Mouse (Mus musculus): ENCODE measurements at regions not wholly inside any gene's neighbourhood (a gene's known extent, or its start where the extent isn't known, plus 50 kb on each side); places are given as distances from the start of the nearest gene placed in this dataset.

GRCm38 (mm10) chr15:87936041-87936440, 391.9 kb downstream of the Fam19a5 start:
- H3K27me3 ChIP-seq = no peaks in the 10 kb centered on the region
- no peak overlapping the region for H3K4me3 ChIP-seq
- H3K4me2 ChIP-seq = no peak overlapping the region
- ATAC-seq (replicated peaks; ENCODE audit: insufficient number of reproducible peaks, insufficient read depth, low FRiP score, low read depth) = no peak
- no peaks in the 10 kb centered on the region for H3K4me1 ChIP-seq (replicated peaks)
- no peaks in the 10 kb centered on the region for H3K36me3 ChIP-seq
- WGBS = 65% methylated on average over 6 of the region's 6 CpGs
- H3K9ac ChIP-seq = no peak overlapping the region
- no peak overlapping the region for H3K27ac ChIP-seq
- H3K9me3 ChIP-seq (replicated peaks) = no peaks in the 10 kb centered on the region

- no peak overlapping the region for H3K4me2 ChIP-seq
- H3K27ac ChIP-seq = no peak overlapping the region
- no peak overlapping the region for H3K9ac ChIP-seq
- no peaks in the 10 kb centered on the region for H3K27me3 ChIP-seq
- no peak for ATAC-seq (replicated peaks; ENCODE audit: insufficient number of reproducible peaks, insufficient read depth, low FRiP score, low read depth)
- 54% methylated on average over 3 of the region's 3 CpGs for WGBS
- no peak overlapping the region for H3K4me3 ChIP-seq
- H3K36me3 ChIP-seq = no peaks in the 10 kb centered on the region
- no peaks in the 10 kb centered on the region for H3K4me1 ChIP-seq (replicated peaks)
- no peaks in the 10 kb centered on the region for H3K9me3 ChIP-seq (replicated peaks)
Measured at GRCm38 (mm10) chr15:87940837-87941236, 396.7 kb downstream of the Fam19a5 start.

GRCm38 (mm10) chr15:87952531-87952930, 408.4 kb downstream of the Fam19a5 start:
- ATAC-seq (replicated peaks; ENCODE audit: insufficient number of reproducible peaks, insufficient read depth, low FRiP score, low read depth) = no peak
- H3K9ac ChIP-seq = no peak overlapping the region
- H3K36me3 ChIP-seq = no peaks in the 10 kb centered on the region
- H3K9me3 ChIP-seq (replicated peaks) = no peaks in the 10 kb centered on the region
- no peak overlapping the region for H3K27ac ChIP-seq
- H3K4me1 ChIP-seq (replicated peaks) = no peaks in the 10 kb centered on the region
- no peak overlapping the region for H3K4me2 ChIP-seq
- H3K27me3 ChIP-seq = no peaks in the 10 kb centered on the region
- 71% methylated on average over 3 of the region's 3 CpGs for WGBS
- H3K4me3 ChIP-seq = no peak overlapping the region

- ATAC-seq (replicated peaks; ENCODE audit: insufficient number of reproducible peaks, insufficient read depth, low FRiP score, low read depth) = no peak
- no peak overlapping the region for H3K27ac ChIP-seq
- WGBS = 60% methylated on average over 5 of the region's 5 CpGs
- H3K27me3 ChIP-seq = peaks cover 3% of the 10 kb centered on the region; the same call in 1 of the 2 replicates
- no peak overlapping the region for H3K4me2 ChIP-seq
- H3K4me1 ChIP-seq (replicated peaks) = no peaks in the 10 kb centered on the region
- no peak overlapping the region for H3K4me3 ChIP-seq
- H3K9ac ChIP-seq = no peak overlapping the region
- H3K36me3 ChIP-seq = no peaks in the 10 kb centered on the region
- no peaks in the 10 kb centered on the region for H3K9me3 ChIP-seq (replicated peaks)
Measured at GRCm38 (mm10) chr15:87955685-87956256, 411.7 kb downstream of the Fam19a5 start.

GRCm38 (mm10) chr15:87958866-87959265, 414.8 kb downstream of the Fam19a5 start:
- WGBS = 33% methylated on average over 1 of the region's 1 CpGs
- H3K4me2 ChIP-seq = no peak overlapping the region
- ATAC-seq (replicated peaks; ENCODE audit: insufficient number of reproducible peaks, insufficient read depth, low FRiP score, low read depth) = no peak
- H3K9me3 ChIP-seq (replicated peaks) = no peaks in the 10 kb centered on the region
- peaks cover 3% of the 10 kb centered on the region; the same call in 1 of the 2 replicates for H3K27me3 ChIP-seq
- no peak overlapping the region for H3K9ac ChIP-seq
- no peak overlapping the region for H3K27ac ChIP-seq
- H3K36me3 ChIP-seq = no peaks in the 10 kb centered on the region
- H3K4me1 ChIP-seq (replicated peaks) = no peaks in the 10 kb centered on the region
- H3K4me3 ChIP-seq = no peak overlapping the region

- Histone ChIP-seq H3K9ac (no peak overlapping the region), H3K4me2 (no peak overlapping the region), H3K4me1 (replicated peaks) (no peaks in the 10 kb centered on the region), H3K36me3 (no peaks in the 10 kb centered on the region), H3K27me3 (no peaks in the 10 kb centered on the region), H3K9me3 (replicated peaks) (no peaks in the 10 kb centered on the region), H3K4me3 (no peak overlapping the region), H3K27ac (no peak overlapping the region)
- ATAC-seq (replicated peaks; ENCODE audit: insufficient number of reproducible peaks, insufficient read depth, low FRiP score, low read depth) = no peak
- WGBS = 49% methylated on average over 6 of the region's 6 CpGs
Measured at GRCm38 (mm10) chr15:87972641-87973040, 428.5 kb downstream of the Fam19a5 start.

- Histone ChIP-seq H3K27ac (no peak overlapping the region), H3K9ac (no peak overlapping the region), H3K4me3 (no peak overlapping the region), H3K4me1 (replicated peaks) (no peaks in the 10 kb centered on the region), H3K9me3 (replicated peaks) (no peaks in the 10 kb centered on the region), H3K4me2 (no peak overlapping the region), H3K27me3 (no peaks in the 10 kb centered on the region), H3K36me3 (no peaks in the 10 kb centered on the region)
- 30% methylated on average over 5 of the region's 5 CpGs for WGBS
- ATAC-seq (replicated peaks; ENCODE audit: insufficient number of reproducible peaks, insufficient read depth, low FRiP score, low read depth) = no peak
Measured at GRCm38 (mm10) chr15:87987322-87987985, 443.4 kb downstream of the Fam19a5 start.

- Histone ChIP-seq H3K27ac (no peak overlapping the region), H3K36me3 (no peaks in the 10 kb centered on the region), H3K4me2 (no peak overlapping the region), H3K9ac (no peak overlapping the region), H3K9me3 (replicated peaks) (no peaks in the 10 kb centered on the region), H3K4me1 (replicated peaks) (no peaks in the 10 kb centered on the region), H3K27me3 (no peaks in the 10 kb centered on the region), H3K4me3 (no peak overlapping the region)
- WGBS = 67% methylated on average over 8 of the region's 8 CpGs
- no peak for ATAC-seq (replicated peaks; ENCODE audit: insufficient number of reproducible peaks, insufficient read depth, low FRiP score, low read depth)
Measured at GRCm38 (mm10) chr15:87994546-87994945, 450.4 kb downstream of the Fam19a5 start.

GRCm38 (mm10) chr15:88017076-88017475, 473.0 kb downstream of the Fam19a5 start:
- no peak overlapping the region for H3K4me3 ChIP-seq
- H3K27me3 ChIP-seq = no peaks in the 10 kb centered on the region
- no peaks in the 10 kb centered on the region for H3K4me1 ChIP-seq (replicated peaks)
- H3K27ac ChIP-seq = no peak overlapping the region
- no peak overlapping the region for H3K9ac ChIP-seq
- H3K4me2 ChIP-seq = no peak overlapping the region
- ATAC-seq (replicated peaks; ENCODE audit: insufficient number of reproducible peaks, insufficient read depth, low FRiP score, low read depth) = no peak
- WGBS = 79% methylated on average over 5 of the region's 5 CpGs
- H3K9me3 ChIP-seq (replicated peaks) = no peaks in the 10 kb centered on the region
- no peaks in the 10 kb centered on the region for H3K36me3 ChIP-seq

- no peak overlapping the region for H3K4me3 ChIP-seq
- ATAC-seq (replicated peaks; ENCODE audit: insufficient number of reproducible peaks, insufficient read depth, low FRiP score, low read depth) = no peak
Measured at GRCm38 (mm10) chr15:88032751-88033150, 488.7 kb downstream of the Fam19a5 start.

GRCm38 (mm10) chr15:88033725-88034124, 489.6 kb downstream of the Fam19a5 start:
- WGBS = 66% methylated on average over 4 of the region's 4 CpGs
- ATAC-seq (replicated peaks; ENCODE audit: insufficient number of reproducible peaks, insufficient read depth, low FRiP score, low read depth) = no peak
- H3K36me3 ChIP-seq = no peaks in the 10 kb centered on the region
- no peaks in the 10 kb centered on the region for H3K9me3 ChIP-seq (replicated peaks)
- no peak overlapping the region for H3K9ac ChIP-seq
- H3K4me1 ChIP-seq (replicated peaks) = no peaks in the 10 kb centered on the region
- H3K4me3 ChIP-seq = no peak overlapping the region
- H3K27me3 ChIP-seq = peaks cover 11% of the 10 kb centered on the region; the same call in 1 of the 2 replicates
- no peak overlapping the region for H3K27ac ChIP-seq
- H3K4me2 ChIP-seq = no peak overlapping the region

More at GRCm38 (mm10) chr15:88032751-88033150, 488.7 kb downstream of the Fam19a5 start:
- no peaks in the 10 kb centered on the region for H3K9me3 ChIP-seq (replicated peaks)
- no peak overlapping the region for H3K27ac ChIP-seq
- H3K36me3 ChIP-seq = no peaks in the 10 kb centered on the region
- H3K27me3 ChIP-seq = peaks cover 11% of the 10 kb centered on the region; the same call in 1 of the 2 replicates
- no peak overlapping the region for H3K4me2 ChIP-seq
- H3K9ac ChIP-seq = no peak overlapping the region
- 76% methylated on average over 11 of the region's 11 CpGs for WGBS
- no peaks in the 10 kb centered on the region for H3K4me1 ChIP-seq (replicated peaks)

- H3K4me1 ChIP-seq (replicated peaks) = no peaks in the 10 kb centered on the region
- WGBS = 54% methylated on average over 8 of the region's 8 CpGs
- no peak overlapping the region for H3K4me3 ChIP-seq
- H3K9ac ChIP-seq = no peak overlapping the region
- no peak overlapping the region for H3K27ac ChIP-seq
- H3K36me3 ChIP-seq = no peaks in the 10 kb centered on the region
- peaks cover 11% of the 10 kb centered on the region; the same call in 1 of the 2 replicates for H3K27me3 ChIP-seq
- no peaks in the 10 kb centered on the region for H3K9me3 ChIP-seq (replicated peaks)
- no peak overlapping the region for H3K4me2 ChIP-seq
- no peak for ATAC-seq (replicated peaks; ENCODE audit: insufficient number of reproducible peaks, insufficient read depth, low FRiP score, low read depth)
Measured at GRCm38 (mm10) chr15:88035486-88035885, 491.4 kb downstream of the Fam19a5 start.

All from heart, embryonic 15.5 days (tissue).